ENCODE assay signal across 18 mouse cellular contexts in the genomic region with DNA sequence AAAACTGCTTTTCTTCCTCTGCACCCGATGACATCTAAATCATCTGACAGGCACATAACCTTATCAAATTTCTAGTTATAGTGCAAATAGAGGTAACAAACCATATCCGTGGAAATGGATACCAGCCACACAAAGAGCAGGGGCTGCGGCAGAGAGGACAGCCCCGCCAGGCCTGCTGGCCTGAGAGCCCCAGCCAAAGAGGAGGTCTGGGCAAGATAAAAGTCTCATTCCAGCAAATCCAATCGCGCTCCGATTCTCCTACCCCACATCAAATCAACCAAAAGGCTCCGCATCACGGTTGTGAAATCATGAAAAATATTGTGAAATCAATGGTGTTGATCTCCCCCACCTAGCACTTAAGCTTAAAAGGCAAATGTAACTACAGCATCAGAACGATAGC.
DNase-seq lines count a peak whose midpoint lies in the region; ATAC-seq and TF ChIP-seq lines count a peak whose summit lies in the region.
"Had no signal": no experiment of that assay in that cellular context is flagged by ENCODE, and none has a peak within 500 bp of the region (broad histone marks: within the 10 kb centered on the region; RNA-seq: fewer than 3 reads in every experiment).

No protein-coding gene starts in this region.

- H3K27ac ChIP-seq in heart, embryonic 15.5 days, result no peak overlapping the region
- H3K27ac ChIP-seq in heart, adult 2 months, result no peak overlapping the region
- H3K27ac ChIP-seq in lung, embryonic 15.5 days, result no peak overlapping the region
- H3K27ac ChIP-seq: embryonic facial prominence, embryonic 12.5 days; hindbrain, embryonic 12.5 days; intestine, embryonic 15.5 days; liver, embryonic 12.5 days had no signal

- ATAC-seq in heart, embryonic 15.5 days (replicated peaks; ENCODE audit: insufficient number of reproducible peaks, insufficient read depth, low FRiP score, low read depth), result no peak
- ATAC-seq in lung, embryonic 15.5 days (ENCODE audit: borderline replicate concordance, extremely low read depth, low FRiP score, low TSS enrichment), result peak; percentile 23; the same call in 1 of the 2 replicates
- ATAC-seq: CD4-positive, CD25-positive, alpha-beta regulatory T cell, adult 4 months; forebrain, embryonic 16.5 days; intestine, embryonic 15.5 days; liver, embryonic 12.5 days had no signal

- 26% methylated on average over 10 of the region's 10 CpGs for WGBS in heart, embryonic 15.5 days
- WGBS in heart, adult 2 months, result 55% methylated on average over 10 of the region's 10 CpGs
- 43% methylated on average over 10 of the region's 10 CpGs for WGBS in lung, embryonic 15.5 days

- peak overlapping the region; percentile 39 for H3K4me2 ChIP-seq in heart, embryonic 15.5 days
- H3K4me2 ChIP-seq in lung, embryonic 15.5 days, result no peak overlapping the region
- H3K4me2 ChIP-seq: embryonic facial prominence, embryonic 12.5 days; hindbrain, embryonic 12.5 days; intestine, embryonic 15.5 days; liver, embryonic 12.5 days had no signal

- TF ChIP-seq EP300 in heart, adult 2 months (IDR thresholded peaks at IDR 0.05; ENCODE audit: insufficient read depth, low read depth, low read length), result no peak

- H3K4me1 ChIP-seq in heart, embryonic 15.5 days (replicated peaks), result peaks cover 13% of the 10 kb centered on the region
- H3K4me1 ChIP-seq in heart, adult 2 months (ENCODE audit: control insufficient read depth, insufficient read depth, low read length), result 0 out of 2 replicates have a peak, but pooled peaks cover 1% of the 10 kb centered on the region
- H3K4me1 ChIP-seq in lung, embryonic 15.5 days, result peaks cover 18% of the 10 kb centered on the region
- H3K4me1 ChIP-seq: intestine, embryonic 15.5 days; liver, embryonic 12.5 days had no signal

- no peaks in the 10 kb centered on the region for H3K36me3 ChIP-seq in heart, embryonic 15.5 days
- no peaks in the 10 kb centered on the region for H3K36me3 ChIP-seq in heart, adult 2 months (ENCODE audit: control insufficient read depth, insufficient read depth, low read length)
- H3K36me3 ChIP-seq in lung, embryonic 15.5 days, result no peaks in the 10 kb centered on the region
- H3K36me3 ChIP-seq: embryonic facial prominence, embryonic 12.5 days; G1E; hindbrain, embryonic 12.5 days; intestine, embryonic 15.5 days; liver, embryonic 12.5 days had no signal

- H3K79me2 ChIP-seq in heart, adult 2 months (replicated peaks; ENCODE audit: control insufficient read depth, insufficient read depth, low read length), result no peaks in the 10 kb centered on the region

- no peak overlapping the region for H3K9ac ChIP-seq in heart, embryonic 15.5 days
- no peak overlapping the region for H3K9ac ChIP-seq in heart, adult 2 months (ENCODE audit: low read depth, low read length)
- H3K9ac ChIP-seq in lung, embryonic 15.5 days, result no peak overlapping the region
- H3K9ac ChIP-seq: embryonic facial prominence, embryonic 12.5 days; hindbrain, embryonic 12.5 days; intestine, embryonic 15.5 days; liver, embryonic 12.5 days had no signal

- intact Hi-C loops in heart, adult 2 months (cut with DNase I), result no loop called here

- H3K9me3 ChIP-seq in heart, embryonic 15.5 days (replicated peaks), result no peaks in the 10 kb centered on the region
- no peaks in the 10 kb centered on the region for H3K9me3 ChIP-seq in lung, embryonic 15.5 days
- H3K9me3 ChIP-seq: embryonic facial prominence, embryonic 12.5 days; G1E; hindbrain, embryonic 12.5 days; intestine, embryonic 15.5 days; liver, embryonic 12.5 days had no signal

- peak; percentile 57 to 58 for DNase-seq in cerebellum, postnatal 10 days
- no peak for DNase-seq in cerebellum, adult 8-10 months
- DNase-seq in heart, adult 2 months, result no peak
- no peak for DNase-seq in lung, postnatal 4 days
- DNase-seq in lung, postnatal 25 days (ENCODE audit: low spot score), result peak; percentile 34
- no peak for DNase-seq in ovary, adult 18-20 months (ENCODE audit: low spot score)
- DNase-seq: kidney, postnatal 4 days; right cerebral cortex, postnatal 4 days; thymus, postnatal 14 days had no signal

- no peaks in the 10 kb centered on the region for H3K27me3 ChIP-seq in heart, embryonic 15.5 days
- no peaks in the 10 kb centered on the region for H3K27me3 ChIP-seq in heart, adult 2 months (ENCODE audit: control insufficient read depth, insufficient read depth, low read length)
- H3K27me3 ChIP-seq in lung, embryonic 15.5 days, result no peaks in the 10 kb centered on the region
- H3K27me3 ChIP-seq: embryonic facial prominence, embryonic 12.5 days; hindbrain, embryonic 12.5 days; intestine, embryonic 15.5 days; liver, embryonic 12.5 days had no signal

- no peak for TF ChIP-seq POLR2A in heart, adult 2 months (IDR thresholded peaks at IDR 0.05; ENCODE audit: insufficient read depth, low read depth, low read length)

- H3K4me3 ChIP-seq in heart, embryonic 15.5 days, result no peak overlapping the region; the same call in 1 of the 2 replicates
- no peak overlapping the region for H3K4me3 ChIP-seq in heart, adult 2 months
- H3K4me3 ChIP-seq in lung, embryonic 15.5 days, result no peak overlapping the region
- H3K4me3 ChIP-seq: embryonic facial prominence, embryonic 12.5 days; hindbrain, embryonic 12.5 days; intestine, embryonic 15.5 days; liver, embryonic 12.5 days had no signal

- no peak for TF ChIP-seq CTCF in heart, adult 2 months (IDR thresholded peaks at IDR 0.05)

Comparison
In these comparisons a context has a peak if more than half of its experiments do, and no peak if none do; other contexts are left out.
1. DNase-seq: peak in cerebellum, postnatal 10 days (2 of 2) and lung, postnatal 25 days (single experiment); none in cerebellum, adult 8-10 months (single experiment), heart, adult 2 months (0 of 2), lung, postnatal 4 days (0 of 2) and ovary, adult 18-20 months (single experiment).